Mouse (Mus musculus) heart, postnatal 36 days (tissue): ENCODE data around the gene Tlr13. TPM values are rescaled to one million over a fixed set of nuclear protein-coding genes. Genes with fewer than 3 reads are reported as not detected.
"Not testable (repeated sequence)": the region's sequence is repeated elsewhere in the genome, so short reads cannot be mapped to it uniquely, and the experiment has no call there.

Experiments
- DNase-seq, 2 experiments: peaks; one replicate each; pipeline ENCODE4 v3.0.0; 2021 to 2022
- intact Hi-C: fragments of 180-260 bp; cut with DNase I; formaldehyde crosslinking; loops from one replicate; pipeline ENCODE4 v1.15.1; 2025
- total RNA-seq, 2 experiments: library from RNA; stranded (reverse); gene quantifications; 2 replicates each; pipeline ENCODE4 v1.2.3; 2021

Tlr13 gene
- total RNA-seq, 2 experiments from 2014 or later: 1.4 to 1.7 TPM

- no peak for DNase-seq
- intact Hi-C loops: loop anchor here (10.0 kb wide), 1 partner anchor 259 kb away; the partner anchor contains the start of gene Atrx
These were observed 41.3 kb downstream of the Tlr13 start for GRCm38 (mm10) chrX:106184279-106184678.

DNA sequence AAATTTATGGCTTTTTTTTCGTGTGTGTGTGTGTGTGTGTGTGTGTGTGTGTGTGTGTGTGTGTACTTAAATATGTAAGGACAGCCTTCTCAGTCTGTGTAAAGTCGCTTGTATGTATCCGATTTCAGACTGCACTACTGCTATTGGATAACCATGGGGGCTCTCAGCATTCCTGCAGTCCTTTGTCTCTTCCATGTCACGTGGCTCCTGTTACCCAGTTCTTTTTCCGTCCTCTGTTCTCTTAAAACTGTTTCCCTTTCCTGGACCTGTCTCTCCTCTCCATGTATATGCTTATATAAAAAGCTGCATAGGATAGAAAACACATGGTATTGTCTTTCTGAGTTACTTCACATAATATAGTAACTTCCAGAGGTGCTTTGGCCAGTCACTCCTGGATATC is 42.7 kb downstream of the Tlr13 start:
- intact Hi-C loops: loop anchor here (5.0 to 10.0 kb wide), 2 partner anchors 158 to 261 kb away; partner anchors contain the start of genes Atp7a and Atrx
- no peak for DNase-seq

- peak; percentile 74 to 85 for DNase-seq
- intact Hi-C loops: loop anchor here (5.0 to 10.0 kb wide), 2 partner anchors 160 to 262 kb away; partner anchors contain the start of genes Atp7a and Atrx
These were observed 44.0 kb downstream of the Tlr13 start, which contains the start of gene Pgk1 for GRCm38 (mm10) chrX:106186713-106187649. Gene Pgk1, plus strand, starts transcription at chrX:106187100.

DNA sequence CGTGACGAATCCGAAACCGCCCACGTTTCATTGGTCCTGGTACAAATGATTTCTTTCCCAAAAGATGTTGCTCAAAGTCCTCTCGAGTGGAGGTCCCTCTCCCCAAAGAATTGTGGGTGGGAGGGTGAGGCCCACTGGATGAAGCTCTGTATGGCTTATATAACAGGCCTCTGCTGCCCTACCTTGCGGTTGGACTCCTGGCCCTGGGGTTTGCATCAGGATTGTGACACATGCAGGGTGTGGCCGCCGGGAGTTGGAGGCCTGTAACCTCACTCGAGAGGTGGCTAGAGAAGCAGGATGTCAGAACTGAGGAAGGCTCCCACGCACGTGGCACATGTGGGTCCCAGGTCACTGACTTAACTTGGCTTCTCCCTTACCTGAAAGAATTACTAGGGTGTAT is 44.7 kb downstream of the Tlr13 start:
- peak in 1 of 2 experiments; percentile 2 for DNase-seq
- intact Hi-C loops: loop anchor here (5.0 to 10.0 kb wide), 2 partner anchors 160 to 263 kb away; partner anchors contain the start of genes Atp7a and Atrx

GRCm38 (mm10) chrX:106189356-106189755 is 46.4 kb downstream of the Tlr13 start:
- intact Hi-C loops: loop anchor here (5.0 to 10.0 kb wide), 2 partner anchors 162 to 265 kb away; partner anchors contain the start of genes Atp7a and Atrx
- no peak for DNase-seq

- intact Hi-C loops: no loop called here
- DNase-seq: no peak
These were observed 47.1 kb downstream of the Tlr13 start for GRCm38 (mm10) chrX:106190091-106190490.

DNA sequence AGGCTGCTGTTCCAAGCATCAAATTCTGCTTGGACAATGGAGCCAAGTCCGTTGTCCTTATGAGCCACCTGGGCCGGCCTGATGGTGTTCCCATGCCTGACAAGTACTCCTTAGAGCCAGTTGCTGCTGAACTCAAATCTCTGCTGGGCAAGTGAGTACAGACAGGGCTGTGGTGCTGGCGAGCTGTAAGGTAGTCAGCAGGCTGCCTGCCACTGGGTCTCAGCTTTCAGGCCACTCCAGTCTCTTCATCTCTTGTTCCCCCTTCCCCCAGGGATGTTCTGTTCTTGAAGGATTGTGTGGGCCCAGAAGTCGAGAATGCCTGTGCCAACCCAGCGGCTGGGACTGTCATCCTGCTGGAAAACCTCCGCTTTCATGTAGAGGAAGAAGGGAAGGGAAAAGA is 51.4 kb downstream of the Tlr13 start:
- DNase-seq, intact Hi-C loops: not testable (repeated sequence)

- DNase-seq: no peak
- intact Hi-C loops: no loop called here
These were observed 54.3 kb downstream of the Tlr13 start for GRCm38 (mm10) chrX:106197308-106197707.

DNA sequence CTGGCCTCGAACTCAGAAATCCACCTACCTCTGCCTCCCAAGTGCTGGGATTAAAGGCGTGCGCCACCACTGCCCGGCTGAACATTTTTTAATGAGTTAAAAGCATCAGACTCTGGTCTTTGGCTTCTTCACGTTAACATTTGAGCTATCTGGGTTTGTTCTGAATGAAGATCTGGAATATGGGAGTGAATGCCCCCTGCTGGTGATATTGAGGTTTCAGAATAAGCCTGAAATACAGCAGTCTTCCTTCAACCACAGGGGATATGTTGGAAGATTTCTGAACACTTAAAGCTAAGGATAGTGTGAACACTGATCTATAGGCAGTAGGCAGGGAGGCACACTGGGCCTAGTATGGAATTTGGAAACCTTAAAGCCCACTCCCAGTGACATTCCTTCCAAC is 55.9 kb downstream of the Tlr13 start:
- intact Hi-C loops: no loop called here

DNA sequence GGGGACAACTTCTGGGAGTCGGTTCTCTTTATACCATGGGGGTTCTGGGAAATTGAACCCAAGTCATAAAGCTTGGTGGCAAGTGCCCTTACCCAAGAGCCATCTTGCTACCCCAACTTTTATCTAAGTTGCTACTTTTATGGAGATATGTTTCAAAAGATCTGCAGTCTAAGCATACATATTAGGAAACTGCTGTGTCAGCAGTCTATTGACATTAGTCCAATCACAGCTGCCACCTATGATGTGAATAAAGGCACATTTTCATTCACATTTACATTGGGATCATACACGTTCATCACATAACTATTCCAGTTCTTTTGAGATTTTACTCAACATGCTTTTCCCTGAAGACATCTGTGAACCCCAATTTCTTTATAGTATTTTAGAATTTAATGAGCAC is 66.1 kb downstream of the Tlr13 start:
- intact Hi-C loops: no loop called here
- DNase-seq: no peak

More for the DNA sequence above, 55.9 kb downstream of the Tlr13 start:
- no peak for DNase-seq

Other genes with a start within 250 kb of the Tlr13 start
- 10 to 100 TPM; 61.6 to 70.0 TPM for gene Atrx, start 213.8 kb upstream of the Tlr13 start, total RNA-seq
- gene Magt1, start 131.3 kb upstream of the Tlr13 start, total RNA-seq: 10 to 100 TPM; 38.7 to 54.0 TPM
- 1,000 to 10,000 TPM; 1,680 to 1,775 TPM for gene Cox7b, start 127.5 kb upstream of the Tlr13 start, total RNA-seq
- gene Atp7a, start 115.9 kb upstream of the Tlr13 start, total RNA-seq: 10 to 100 TPM in 1 of 2 experiments, 1 to 10 TPM in 1; 7.5 to 10.5 TPM
- gene Pgk1, start 43.9 kb downstream of the Tlr13 start, total RNA-seq: 100 to 1,000 TPM; 485 to 546 TPM
- gene Taf9b, start 78.0 kb downstream of the Tlr13 start, total RNA-seq: 10 to 100 TPM in 1 of 2 experiments, 1 to 10 TPM in 1; 7.7 to 10.3 TPM
- gene Fnd3c2, start 112.2 kb downstream of the Tlr13 start, total RNA-seq: not detected